Mouse (Mus musculus): ENCODE data around the gene Dnah8. TPM values are rescaled to one million over a fixed set of nuclear protein-coding genes. Genes with fewer than 3 reads are reported as not detected.

The Dnah8 gene
- polyA plus RNA-seq, 1 experiment, result 10.7 TPM

- Histone ChIP-seq H3K36me3 (ENCODE audit: control insufficient read depth, insufficient read depth, low read length) (no peaks in the 10 kb centered on the region; the same call in none of the 2 replicates), H3K4me3 (ENCODE audit: low read depth, low read length) (no peak overlapping the region), H3K27ac (ENCODE audit: insufficient read depth, low read depth, low read length) (no peak overlapping the region), H3K4me1 (ENCODE audit: control insufficient read depth, insufficient read depth, insufficient read length, low read length) (no peaks in the 10 kb centered on the region), H3K27me3 (ENCODE audit: control insufficient read depth, insufficient read depth, low read length) (no peaks in the 10 kb centered on the region)
- WGBS, result 85% methylated on average over 3 of the region's 3 CpGs
- no peak for TF ChIP-seq POLR2A (IDR thresholded peaks at IDR 0.05; ENCODE audit: low read depth, low read length)
- TF ChIP-seq CTCF (IDR thresholded peaks at IDR 0.05; ENCODE audit: extremely low read depth, insufficient read length, insufficient replicate concordance, low read depth, low read length), result no peak
Measured at GRCm38 (mm10) chr17:30743947-30744346, 119.8 kb downstream of the Dnah8 start.

- H3K27me3 ChIP-seq (ENCODE audit: control insufficient read depth, insufficient read depth, low read length), result no peaks in the 10 kb centered on the region
- H3K27ac ChIP-seq (ENCODE audit: insufficient read depth, low read depth, low read length), result no peak overlapping the region
- 65% methylated on average over 29 of the region's 29 CpGs for WGBS
- H3K36me3 ChIP-seq (ENCODE audit: control insufficient read depth, insufficient read depth, low read length), result no peaks in the 10 kb centered on the region; the same call in none of the 2 replicates
- H3K4me1 ChIP-seq (ENCODE audit: control insufficient read depth, insufficient read depth, insufficient read length, low read length), result no peaks in the 10 kb centered on the region
- no peak overlapping the region for H3K4me3 ChIP-seq (ENCODE audit: low read depth, low read length)
- TF ChIP-seq POLR2A (IDR thresholded peaks at IDR 0.05; ENCODE audit: low read depth, low read length) (no peak), CTCF (IDR thresholded peaks at IDR 0.05; ENCODE audit: extremely low read depth, insufficient read length, insufficient replicate concordance, low read depth, low read length) (peak; percentile 86; the same call in 1 of the 2 replicates)
Measured at GRCm38 (mm10) chr17:30746056-30747024, 122.2 kb downstream of the Dnah8 start.

DNA sequence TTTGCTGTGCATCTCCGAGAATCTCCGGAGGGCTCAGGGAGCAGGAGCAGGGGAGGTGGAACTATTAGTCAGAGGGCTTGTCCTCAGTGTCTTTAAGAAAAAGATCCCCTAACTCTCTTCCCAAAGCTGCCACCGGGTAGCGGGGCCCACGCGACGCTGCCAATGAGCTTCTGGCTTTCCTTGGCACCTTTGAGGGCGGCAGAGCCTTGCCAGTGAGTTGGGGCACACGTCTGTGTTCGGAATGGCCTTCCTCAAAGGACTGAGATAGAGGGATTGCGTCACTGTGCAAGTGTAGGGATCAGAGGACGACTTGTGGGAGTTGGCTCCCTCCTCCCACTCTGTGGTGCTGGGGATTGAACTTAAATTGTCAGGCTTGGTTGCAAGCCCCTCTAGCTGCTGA is 125.2 kb downstream of the Dnah8 start:
- 83% methylated on average over 12 of the region's 12 CpGs for WGBS
- no peaks in the 10 kb centered on the region for H3K4me1 ChIP-seq (ENCODE audit: control insufficient read depth, insufficient read depth, insufficient read length, low read length)
- no peaks in the 10 kb centered on the region for H3K27me3 ChIP-seq (ENCODE audit: control insufficient read depth, insufficient read depth, low read length)
- TF ChIP-seq CTCF (IDR thresholded peaks at IDR 0.05; ENCODE audit: extremely low read depth, insufficient read length, insufficient replicate concordance, low read depth, low read length), result no peak
- no peak for TF ChIP-seq POLR2A (IDR thresholded peaks at IDR 0.05; ENCODE audit: low read depth, low read length)
- H3K27ac ChIP-seq (ENCODE audit: insufficient read depth, low read depth, low read length), result no peak overlapping the region
- no peaks in the 10 kb centered on the region; the same call in 1 of the 2 replicates for H3K36me3 ChIP-seq (ENCODE audit: control insufficient read depth, insufficient read depth, low read length)
- H3K4me3 ChIP-seq (ENCODE audit: low read depth, low read length), result no peak overlapping the region

DNA sequence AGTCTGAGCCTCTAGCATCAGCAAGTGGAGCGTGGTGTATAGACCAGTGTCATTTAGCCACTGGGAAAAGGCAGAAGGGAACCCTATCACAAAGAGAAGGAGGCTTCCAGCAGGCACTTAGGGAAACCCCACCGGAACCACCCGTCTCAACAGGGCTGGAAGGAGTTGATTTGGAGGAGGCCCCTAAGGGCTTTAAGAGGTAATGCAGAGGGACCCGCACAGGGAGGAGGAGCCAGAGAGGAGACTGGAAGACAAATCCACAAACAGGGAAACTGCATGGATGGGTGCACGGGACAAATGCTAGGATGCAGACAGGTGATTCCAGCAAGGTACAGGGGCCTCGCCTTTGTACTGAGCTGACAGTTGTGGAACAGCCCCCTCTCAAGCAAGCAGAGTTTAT is 126.1 kb downstream of the Dnah8 start:
- H3K4me3 ChIP-seq (ENCODE audit: low read depth, low read length), result no peak overlapping the region
- H3K27ac ChIP-seq (ENCODE audit: insufficient read depth, low read depth, low read length), result no peak overlapping the region
- H3K4me1 ChIP-seq (ENCODE audit: control insufficient read depth, insufficient read depth, insufficient read length, low read length), result no peaks in the 10 kb centered on the region
- H3K27me3 ChIP-seq (ENCODE audit: control insufficient read depth, insufficient read depth, low read length), result no peaks in the 10 kb centered on the region
- TF ChIP-seq POLR2A (IDR thresholded peaks at IDR 0.05; ENCODE audit: low read depth, low read length), result no peak
- no peak for TF ChIP-seq CTCF (IDR thresholded peaks at IDR 0.05; ENCODE audit: extremely low read depth, insufficient read length, insufficient replicate concordance, low read depth, low read length)
- H3K36me3 ChIP-seq (ENCODE audit: control insufficient read depth, insufficient read depth, low read length), result no peaks in the 10 kb centered on the region; the same call in 1 of the 2 replicates
- WGBS, result 67% methylated on average over 6 of the region's 6 CpGs

DNA sequence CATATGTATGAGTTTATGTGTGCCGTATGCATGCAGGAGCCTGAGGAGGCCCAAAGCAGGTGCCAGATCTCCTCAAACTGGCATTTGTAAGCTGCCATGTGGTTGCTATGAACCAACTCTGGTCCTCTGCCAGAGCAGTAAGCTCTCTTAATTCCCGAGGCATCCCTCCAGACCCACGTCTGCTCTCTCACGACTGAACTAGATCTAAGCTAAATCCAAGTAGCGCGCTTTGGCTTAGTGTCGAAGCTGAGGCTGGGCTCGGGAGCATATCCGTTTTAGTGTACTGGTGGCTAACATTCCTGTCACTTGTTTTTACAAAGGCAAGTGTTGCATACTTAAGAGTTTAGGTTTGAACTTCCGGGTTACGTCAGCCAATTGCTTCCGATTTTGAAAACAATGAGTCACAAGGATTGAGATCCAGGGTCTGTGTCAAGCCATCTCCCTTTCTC is 128.2 kb downstream of the Dnah8 start:
- H3K27ac ChIP-seq (ENCODE audit: insufficient read depth, low read depth, low read length), result no peak overlapping the region
- no peaks in the 10 kb centered on the region; the same call in 1 of the 2 replicates for H3K36me3 ChIP-seq (ENCODE audit: control insufficient read depth, insufficient read depth, low read length)
- no peaks in the 10 kb centered on the region for H3K27me3 ChIP-seq (ENCODE audit: control insufficient read depth, insufficient read depth, low read length)
- 85% methylated on average over 12 of the region's 12 CpGs for WGBS
- no peak for TF ChIP-seq POLR2A (IDR thresholded peaks at IDR 0.05; ENCODE audit: low read depth, low read length)
- no peak for TF ChIP-seq CTCF (IDR thresholded peaks at IDR 0.05; ENCODE audit: extremely low read depth, insufficient read length, insufficient replicate concordance, low read depth, low read length)
- no peaks in the 10 kb centered on the region for H3K4me1 ChIP-seq (ENCODE audit: control insufficient read depth, insufficient read depth, insufficient read length, low read length)
- H3K4me3 ChIP-seq (ENCODE audit: low read depth, low read length), result no peak overlapping the region

GRCm38 (mm10) chr17:30753201-30753600 is 129.0 kb downstream of the Dnah8 start:
- Histone ChIP-seq H3K4me3 (ENCODE audit: low read depth, low read length) (no peak overlapping the region), H3K27me3 (ENCODE audit: control insufficient read depth, insufficient read depth, low read length) (no peaks in the 10 kb centered on the region), H3K36me3 (ENCODE audit: control insufficient read depth, insufficient read depth, low read length) (no peaks in the 10 kb centered on the region), H3K27ac (ENCODE audit: insufficient read depth, low read depth, low read length) (no peak overlapping the region), H3K4me1 (ENCODE audit: control insufficient read depth, insufficient read depth, insufficient read length, low read length) (no peaks in the 10 kb centered on the region)
- TF ChIP-seq POLR2A (IDR thresholded peaks at IDR 0.05; ENCODE audit: low read depth, low read length) (no peak), CTCF (IDR thresholded peaks at IDR 0.05; ENCODE audit: extremely low read depth, insufficient read length, insufficient replicate concordance, low read depth, low read length) (no peak)
- 91% methylated on average over 6 of the region's 6 CpGs for WGBS

DNA sequence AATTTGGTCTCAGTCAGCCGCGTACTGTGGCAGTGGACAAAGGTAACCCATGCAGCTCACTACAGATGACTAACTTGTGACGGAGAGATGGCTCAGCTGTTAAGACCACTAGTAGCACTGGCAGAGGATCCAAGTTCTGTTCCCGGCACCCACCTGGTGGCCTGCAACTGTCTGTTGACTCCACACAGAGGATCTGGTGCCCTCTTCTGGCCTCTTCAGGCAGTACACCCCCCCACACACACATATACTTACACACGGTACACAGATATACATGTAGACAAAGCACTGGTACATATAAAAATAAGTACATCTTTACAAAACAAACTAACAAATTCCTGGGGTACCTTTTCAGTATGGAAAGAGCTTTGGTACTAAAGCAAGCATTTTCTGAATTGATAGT is 132.6 kb downstream of the Dnah8 start:
- Histone ChIP-seq H3K4me3 (ENCODE audit: low read depth, low read length) (no peak overlapping the region), H3K36me3 (ENCODE audit: control insufficient read depth, insufficient read depth, low read length) (0 out of 2 replicates have a peak, but pooled peaks cover 1% of the 10 kb centered on the region), H3K27me3 (ENCODE audit: control insufficient read depth, insufficient read depth, low read length) (no peaks in the 10 kb centered on the region), H3K27ac (ENCODE audit: insufficient read depth, low read depth, low read length) (no peak overlapping the region), H3K4me1 (ENCODE audit: control insufficient read depth, insufficient read depth, insufficient read length, low read length) (no peaks in the 10 kb centered on the region)
- WGBS, result 98% methylated on average over 5 of the region's 5 CpGs
- TF ChIP-seq CTCF (IDR thresholded peaks at IDR 0.05; ENCODE audit: extremely low read depth, insufficient read length, insufficient replicate concordance, low read depth, low read length), result no peak
- TF ChIP-seq POLR2A (IDR thresholded peaks at IDR 0.05; ENCODE audit: low read depth, low read length), result no peak
